Mouse (Mus musculus): ENCODE data around the gene P4htm. TPM values are rescaled to one million over a fixed set of nuclear protein-coding genes. Genes with fewer than 3 reads are reported as not detected.
A peak's percentile ranks its signal among the peaks of the same experiment; 100 is the strongest.

Gene P4htm
- polyA plus RNA-seq, 1 experiment = 5.3 TPM

GRCm38 (mm10) chr9:108571401-108571973, 26.0 kb downstream of the P4htm start:
- 90% methylated on average over 16 of the region's 16 CpGs for WGBS

GRCm38 (mm10) chr9:108570207-108570896, 27.1 kb downstream of the P4htm start:
- under 1% methylated on average over 40 of the region's 40 CpGs for WGBS
- H3K36me3 ChIP-seq (ENCODE audit: control insufficient read depth, insufficient read depth, low read length) = no peaks in the 10 kb centered on the region
- H3K27me3 ChIP-seq (replicated peaks; ENCODE audit: control insufficient read depth, insufficient read depth, low read length) = no peaks in the 10 kb centered on the region
- peak overlapping the region; percentile 35 for H3K27ac ChIP-seq (ENCODE audit: insufficient read depth, low read depth, low read length)
- TF ChIP-seq CTCF (conservative IDR thresholded peaks at IDR 0.05; ENCODE audit: insufficient read depth, insufficient read length, low read depth, low read length) (peak; percentile 80), POLR2A (IDR thresholded peaks at IDR 0.05; ENCODE audit: low read depth, low read length) (peak; percentile 14)
- peaks cover 10% of the 10 kb centered on the region; the same call in 1 of the 2 replicates for H3K4me1 ChIP-seq (ENCODE audit: control insufficient read depth, insufficient read depth, low read length)
- DNase-seq = peak; percentile 88
- peak overlapping the region; percentile 90 for H3K4me3 ChIP-seq (ENCODE audit: insufficient read depth, low read depth, low read length)

More at GRCm38 (mm10) chr9:108571401-108571973, 26.0 kb downstream of the P4htm start:
- Histone ChIP-seq H3K27me3 (replicated peaks; ENCODE audit: control insufficient read depth, insufficient read depth, low read length) (no peaks in the 10 kb centered on the region), H3K36me3 (ENCODE audit: control insufficient read depth, insufficient read depth, low read length) (no peaks in the 10 kb centered on the region), H3K27ac (ENCODE audit: insufficient read depth, low read depth, low read length) (no peak overlapping the region), H3K4me3 (ENCODE audit: insufficient read depth, low read depth, low read length) (no peak overlapping the region), H3K4me1 (ENCODE audit: control insufficient read depth, insufficient read depth, low read length) (peaks cover 10% of the 10 kb centered on the region; the same call in 1 of the 2 replicates)
- DNase-seq = no peak
- TF ChIP-seq POLR2A (IDR thresholded peaks at IDR 0.05; ENCODE audit: low read depth, low read length) (no peak), CTCF (conservative IDR thresholded peaks at IDR 0.05; ENCODE audit: insufficient read depth, insufficient read length, low read depth, low read length) (no peak)

GRCm38 (mm10) chr9:108569381-108570206, 27.9 kb downstream of the P4htm start, which contains the start of gene Dalrd3:
Dalrd3 (plus strand) TSS chr9:108569886.
- no peaks in the 10 kb centered on the region for H3K36me3 ChIP-seq (ENCODE audit: control insufficient read depth, insufficient read depth, low read length)
- peaks cover 10% of the 10 kb centered on the region; the same call in 1 of the 2 replicates for H3K4me1 ChIP-seq (ENCODE audit: control insufficient read depth, insufficient read depth, low read length)
- peak within 1 kb of the TSS; percentile 90 for H3K4me3 ChIP-seq (ENCODE audit: insufficient read depth, low read depth, low read length)
- no peaks in the 10 kb centered on the region for H3K27me3 ChIP-seq (replicated peaks; ENCODE audit: control insufficient read depth, insufficient read depth, low read length)
- H3K27ac ChIP-seq (ENCODE audit: insufficient read depth, low read depth, low read length) = peak within 1 kb of the TSS; percentile 35
- TF ChIP-seq POLR2A (IDR thresholded peaks at IDR 0.05; ENCODE audit: low read depth, low read length) (no peak), CTCF (conservative IDR thresholded peaks at IDR 0.05; ENCODE audit: insufficient read depth, insufficient read length, low read depth, low read length) (no peak)
- DNase-seq = peak; percentile 98
- WGBS = 5% methylated on average over 42 of the region's 42 CpGs

GRCm38 (mm10) chr9:108568511-108568921, 29.0 kb downstream of the P4htm start:
- Histone ChIP-seq H3K4me3 (ENCODE audit: insufficient read depth, low read depth, low read length) (peak overlapping the region; percentile 82; the same call in 1 of the 2 replicates), H3K36me3 (ENCODE audit: control insufficient read depth, insufficient read depth, low read length) (no peaks in the 10 kb centered on the region), H3K27me3 (replicated peaks; ENCODE audit: control insufficient read depth, insufficient read depth, low read length) (no peaks in the 10 kb centered on the region), H3K27ac (ENCODE audit: insufficient read depth, low read depth, low read length) (no peak overlapping the region), H3K4me1 (ENCODE audit: control insufficient read depth, insufficient read depth, low read length) (peaks cover 10% of the 10 kb centered on the region; the same call in 1 of the 2 replicates)
- DNase-seq = no peak
- WGBS = 73% methylated on average over 17 of the region's 17 CpGs
- TF ChIP-seq CTCF (conservative IDR thresholded peaks at IDR 0.05; ENCODE audit: insufficient read depth, insufficient read length, low read depth, low read length) (no peak), POLR2A (IDR thresholded peaks at IDR 0.05; ENCODE audit: low read depth, low read length) (no peak)

GRCm38 (mm10) chr9:108567931-108568419, 29.5 kb downstream of the P4htm start:
- TF ChIP-seq POLR2A (IDR thresholded peaks at IDR 0.05; ENCODE audit: low read depth, low read length) (no peak), CTCF (conservative IDR thresholded peaks at IDR 0.05; ENCODE audit: insufficient read depth, insufficient read length, low read depth, low read length) (no peak)
- peak; percentile 36 for DNase-seq
- WGBS = 9% methylated on average over 18 of the region's 18 CpGs
- Histone ChIP-seq H3K4me1 (ENCODE audit: control insufficient read depth, insufficient read depth, low read length) (peaks cover 10% of the 10 kb centered on the region; the same call in 1 of the 2 replicates), H3K4me3 (ENCODE audit: insufficient read depth, low read depth, low read length) (peak overlapping the region; percentile 82), H3K27ac (ENCODE audit: insufficient read depth, low read depth, low read length) (peak overlapping the region; percentile 78), H3K36me3 (ENCODE audit: control insufficient read depth, insufficient read depth, low read length) (no peaks in the 10 kb centered on the region), H3K27me3 (replicated peaks; ENCODE audit: control insufficient read depth, insufficient read depth, low read length) (no peaks in the 10 kb centered on the region)

- peak; percentile 98 for DNase-seq
- H3K4me1 ChIP-seq (ENCODE audit: control insufficient read depth, insufficient read depth, low read length) = peaks cover 10% of the 10 kb centered on the region; the same call in 1 of the 2 replicates
- no peaks in the 10 kb centered on the region for H3K27me3 ChIP-seq (replicated peaks; ENCODE audit: control insufficient read depth, insufficient read depth, low read length)
- WGBS = under 1% methylated on average over 73 of the region's 73 CpGs
- H3K27ac ChIP-seq (ENCODE audit: insufficient read depth, low read depth, low read length) = peak within 1 kb of the TSS; percentile 88
- peak within 1 kb of the TSS; percentile 82 for H3K4me3 ChIP-seq (ENCODE audit: insufficient read depth, low read depth, low read length)
- H3K36me3 ChIP-seq (ENCODE audit: control insufficient read depth, insufficient read depth, low read length) = no peaks in the 10 kb centered on the region
- peak; percentile 99 for TF ChIP-seq POLR2A (IDR thresholded peaks at IDR 0.05; ENCODE audit: low read depth, low read length)
- TF ChIP-seq CTCF (conservative IDR thresholded peaks at IDR 0.05; ENCODE audit: insufficient read depth, insufficient read length, low read depth, low read length) = peak; percentile 92
Observed at GRCm38 (mm10) chr9:108566815-108567776, 30.4 kb downstream of the P4htm start, which contains the start of gene Ndufaf3. Ndufaf3 (minus strand) TSS chr9:108567434.

Data from kidney, adult 2 months (tissue).